Mouse (Mus musculus) hindbrain, embryonic 12.5 days (tissue): ENCODE measurements around the gene Tdp1. TPM values are rescaled to one million over a fixed set of nuclear protein-coding genes. Genes with fewer than 3 reads are reported as not detected.

Experiments
- ATAC-seq: fragments of 200-750 bp; cut with Nextera tagmentation; 2 replicates; pipeline ENCODE4 v1.8.0; 2017; ENCODE audit warnings: moderate TSS enrichment; ENCODE audit not compliant: low FRiP score
- H3K27ac ChIP-seq: fragments of 300-500 bp; sonication (generic); 2 replicates; pipeline ENCODE4 v1.5.1; 2016; ENCODE audit warnings: mild to moderate bottlenecking
- H3K27me3 ChIP-seq: fragments of 300-500 bp; sonication (generic); 2 replicates; pipeline ENCODE4 v1.6.1; 2016; ENCODE audit warnings: mild to moderate bottlenecking
- H3K36me3 ChIP-seq: fragments of 300-500 bp; sonication (generic); 2 replicates; pipeline ENCODE4 v1.6.1; 2016; ENCODE audit warnings: mild to moderate bottlenecking
- H3K4me1 ChIP-seq: fragments of 300-500 bp; sonication (generic); 2 replicates; pipeline ENCODE4 v1.6.1; 2016
- H3K4me2 ChIP-seq: fragments of 300-500 bp; sonication (generic); replicated peaks from 2 replicates; pipeline ENCODE4 v1.6.1; 2016; ENCODE audit warnings: mild to moderate bottlenecking
- H3K4me3 ChIP-seq: fragments of 300-500 bp; sonication (generic); 2 replicates; pipeline ENCODE4 v1.5.1; 2016; ENCODE audit warnings: mild to moderate bottlenecking
- H3K9ac ChIP-seq: fragments of 300-500 bp; sonication (generic); 2 replicates; pipeline ENCODE4 v1.6.1; 2016; ENCODE audit warnings: mild to moderate bottlenecking, moderate library complexity
- H3K9me3 ChIP-seq: fragments of 300-500 bp; sonication (generic); replicated peaks from 2 replicates; pipeline ENCODE4 v1.6.1; 2016; ENCODE audit warnings: mild to moderate bottlenecking
- WGBS: fragments of 180-500 bp; shearing (Covaris S2); methylation state at CpG from one replicate; pipeline ENCODE4 v1.1.7; 2016; 5-methylcytosine and 5-hydroxymethylcytosine counted together
- microRNA-seq: library from miRNA; unstranded; fragments of <30 nt; microRNA quantifications from one replicate; pipeline ENCODE4, GENCODE M21; 2017
- polyA plus RNA-seq: library from polyadenylated mRNA; unstranded; fragments of >200 nt; fragmentation: Nextera tagmentation; extraction: Ambion mirVana; gene quantifications from 2 replicates; pipeline ENCODE4 v1.2.1, GENCODE M21; 2016

Tdp1 gene
- polyA plus RNA-seq, 1 experiment from 2014 or later = 58.5 TPM

DNA sequence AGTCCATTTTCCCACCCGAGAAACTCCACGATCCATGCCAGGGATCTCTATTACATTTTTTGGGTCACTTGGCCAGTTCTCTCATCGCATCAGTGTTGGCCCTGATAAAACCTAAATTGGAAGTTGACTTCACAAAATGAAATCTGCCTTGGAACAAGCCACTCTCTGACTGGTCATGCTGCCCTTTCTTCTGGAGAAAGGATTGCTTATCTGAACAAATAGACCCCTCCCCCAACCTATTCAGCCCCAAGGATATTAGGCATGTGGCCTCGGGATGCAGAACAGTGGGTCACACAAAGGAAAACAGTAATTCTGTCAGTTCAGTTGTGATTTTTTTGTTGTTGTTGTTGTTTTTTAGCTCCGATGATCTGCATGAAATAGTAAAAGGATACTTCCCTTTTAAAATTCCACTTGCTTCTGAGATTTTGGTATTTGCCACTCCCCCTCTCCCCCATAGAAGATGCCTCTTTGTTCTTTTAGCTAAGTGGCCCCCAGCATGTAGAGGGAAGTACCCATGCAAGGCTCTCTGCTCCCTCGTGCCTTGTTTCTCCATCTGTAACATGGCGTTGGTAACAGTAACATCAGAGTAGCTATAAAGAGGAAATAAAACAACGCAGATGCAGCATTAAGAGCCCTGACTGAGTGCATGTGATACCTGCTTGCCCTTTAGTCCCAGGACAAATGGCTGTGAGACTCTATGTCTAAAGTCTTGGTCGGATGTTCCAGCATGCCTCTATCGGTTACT lies 109.0 kb downstream of the Tdp1 start:
- Histone ChIP-seq H3K4me1 (peaks cover 6% of the 10 kb centered on the region; the same call in 1 of the 2 replicates), H3K27me3 (no peaks in the 10 kb centered on the region), H3K4me2 (no peak overlapping the region), H3K27ac (no peak overlapping the region), H3K9ac (no peak overlapping the region), H3K4me3 (no peak overlapping the region), H3K36me3 (no peaks in the 10 kb centered on the region), H3K9me3 (peaks cover 4% of the 10 kb centered on the region; the same call in 1 of the 2 replicates)
- no peak for ATAC-seq
- WGBS = 82% methylated on average over 10 of the region's 10 CpGs

DNA sequence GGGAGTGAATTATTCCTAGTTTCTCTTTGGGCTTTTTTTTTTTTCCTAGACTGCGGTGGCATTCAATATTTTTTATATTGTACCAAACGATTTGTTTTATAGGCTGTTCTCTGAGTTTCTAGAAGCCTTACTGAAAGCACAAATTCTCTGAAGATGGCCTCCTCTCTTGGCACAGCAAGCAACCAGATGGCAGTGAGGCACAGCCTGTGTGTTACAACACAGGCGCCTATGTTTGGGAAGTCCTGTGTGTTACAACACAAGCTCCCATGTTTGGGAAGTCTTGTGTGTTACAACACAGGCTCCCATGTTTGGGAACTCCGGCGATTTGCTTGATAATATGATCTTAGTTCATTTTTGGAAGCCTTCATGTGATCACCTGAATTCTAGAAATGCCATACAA lies 111.6 kb downstream of the Tdp1 start:
- Histone ChIP-seq H3K27ac (no peak overlapping the region), H3K9ac (no peak overlapping the region), H3K36me3 (no peaks in the 10 kb centered on the region), H3K4me1 (peaks cover 6% of the 10 kb centered on the region; the same call in 1 of the 2 replicates), H3K4me3 (no peak overlapping the region), H3K9me3 (peaks cover 4% of the 10 kb centered on the region; the same call in 1 of the 2 replicates), H3K4me2 (no peak overlapping the region), H3K27me3 (no peaks in the 10 kb centered on the region)
- ATAC-seq = no peak
- WGBS = 95% methylated on average over 5 of the region's 5 CpGs

GRCm38 (mm10) chr12:99999726-100000125 lies 115.4 kb downstream of the Tdp1 start:
- Histone ChIP-seq H3K9me3 (no peaks in the 10 kb centered on the region), H3K27me3 (no peaks in the 10 kb centered on the region), H3K27ac (no peak overlapping the region), H3K36me3 (no peaks in the 10 kb centered on the region), H3K9ac (no peak overlapping the region), H3K4me3 (no peak overlapping the region), H3K4me1 (no peaks in the 10 kb centered on the region), H3K4me2 (no peak overlapping the region)
- no peak for ATAC-seq
- 88% methylated on average over 5 of the region's 5 CpGs for WGBS

- no peak overlapping the region for H3K27ac ChIP-seq
These were observed 116.1 kb downstream of the Tdp1 start for GRCm38 (mm10) chr12:100000381-100000780.

GRCm38 (mm10) chr12:100001246-100001645 lies 116.9 kb downstream of the Tdp1 start:
- Histone ChIP-seq H3K4me2 (no peak overlapping the region), H3K4me3 (no peak overlapping the region), H3K27ac (no peak overlapping the region), H3K9me3 (no peaks in the 10 kb centered on the region), H3K36me3 (no peaks in the 10 kb centered on the region), H3K9ac (no peak overlapping the region), H3K27me3 (no peaks in the 10 kb centered on the region), H3K4me1 (no peaks in the 10 kb centered on the region)
- WGBS = 85% methylated on average over 3 of the region's 3 CpGs
- ATAC-seq = no peak

More at GRCm38 (mm10) chr12:100000381-100000780, 116.1 kb downstream of the Tdp1 start:
- no peaks in the 10 kb centered on the region for H3K36me3 ChIP-seq
- no peak for ATAC-seq
- no peaks in the 10 kb centered on the region for H3K4me1 ChIP-seq
- no peaks in the 10 kb centered on the region for H3K9me3 ChIP-seq
- H3K4me2 ChIP-seq = no peak overlapping the region
- H3K27me3 ChIP-seq = no peaks in the 10 kb centered on the region
- WGBS = 74% methylated on average over 7 of the region's 7 CpGs
- H3K9ac ChIP-seq = no peak overlapping the region
- no peak overlapping the region for H3K4me3 ChIP-seq

DNA sequence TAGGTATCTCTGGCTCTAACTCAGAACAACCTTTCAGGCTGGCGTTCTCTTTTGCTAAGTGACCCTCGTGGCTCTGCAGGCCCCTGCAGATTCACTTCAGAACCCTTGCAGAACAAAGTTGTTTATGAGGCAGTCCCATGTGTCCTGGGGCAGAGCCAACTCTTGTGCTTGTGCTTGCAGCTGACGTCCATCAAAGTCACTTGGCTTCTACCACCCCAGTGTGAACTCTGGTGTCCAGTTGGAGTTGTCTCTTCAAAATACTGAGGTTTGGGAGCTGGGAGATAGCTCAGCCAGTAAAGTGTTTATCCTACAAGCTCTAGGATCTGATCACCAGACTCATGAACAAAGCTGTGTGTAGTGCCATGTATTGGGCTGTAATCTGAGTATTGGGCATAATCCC lies 117.6 kb downstream of the Tdp1 start:
- no peaks in the 10 kb centered on the region for H3K36me3 ChIP-seq
- H3K4me1 ChIP-seq = no peaks in the 10 kb centered on the region
- H3K9me3 ChIP-seq = no peaks in the 10 kb centered on the region
- no peak overlapping the region for H3K4me2 ChIP-seq
- H3K27me3 ChIP-seq = no peaks in the 10 kb centered on the region
- no peak for ATAC-seq
- H3K4me3 ChIP-seq = no peak overlapping the region
- H3K9ac ChIP-seq = no peak overlapping the region
- 87% methylated on average over 3 of the region's 3 CpGs for WGBS
- H3K27ac ChIP-seq = no peak overlapping the region

DNA sequence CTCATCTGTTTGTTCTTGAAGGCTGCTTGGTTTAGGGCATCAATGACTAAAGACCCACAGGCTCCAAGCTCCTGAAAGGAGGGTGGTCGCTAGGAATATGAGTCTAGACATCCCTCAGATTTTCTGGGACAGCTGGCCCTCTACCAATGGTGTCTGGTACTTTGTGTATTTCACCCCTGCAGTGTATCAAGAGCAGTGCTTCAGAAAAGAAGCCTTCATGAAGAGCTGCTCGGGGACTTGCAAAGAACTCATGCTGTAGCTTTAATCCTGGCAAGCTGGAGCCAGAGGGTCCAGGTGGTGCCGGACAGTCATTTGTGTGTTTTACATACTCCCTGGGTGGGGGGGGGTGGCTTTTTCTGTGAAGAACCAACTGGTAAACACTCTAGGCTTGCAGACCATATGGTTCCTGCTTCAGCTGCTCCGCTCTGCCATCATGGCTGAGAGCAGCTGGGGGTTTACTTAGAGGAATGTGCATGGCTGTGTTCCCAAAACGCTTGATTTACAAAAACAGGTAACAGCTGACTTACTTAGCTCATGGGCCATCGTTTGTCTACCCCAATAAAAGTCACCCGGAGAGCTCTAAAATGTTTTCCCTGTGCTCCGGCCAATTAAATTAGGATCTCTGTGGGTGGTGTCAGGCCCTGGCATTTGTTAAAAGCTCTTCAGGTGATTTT lies 118.7 kb downstream of the Tdp1 start:
- ATAC-seq = no peak
- 55% methylated on average over 8 of the region's 8 CpGs for WGBS

More for the DNA sequence above, 118.7 kb downstream of the Tdp1 start:
- Histone ChIP-seq H3K9ac (no peak overlapping the region), H3K4me3 (no peak overlapping the region), H3K4me2 (no peak overlapping the region), H3K36me3 (no peaks in the 10 kb centered on the region), H3K4me1 (no peaks in the 10 kb centered on the region), H3K27ac (no peak overlapping the region), H3K27me3 (no peaks in the 10 kb centered on the region), H3K9me3 (no peaks in the 10 kb centered on the region)

Small RNA genes lying within 50 kb of the gene (microRNA-seq; reads per million reads assigned to microRNA genes)
- not detected for gene Gm23291

Other genes starting within 250 kb of the Tdp1 start
- 13.3 and 16.6 TPM in 2 replicates for gene Efcab11, start 78 bp upstream of the Tdp1 start, polyA plus RNA-seq
- gene Kcnk13, start 80.0 kb downstream of the Tdp1 start, polyA plus RNA-seq = 0.39 and 1.1 TPM in 2 replicates
- gene Psmc1, start 225.6 kb downstream of the Tdp1 start, polyA plus RNA-seq = 308 and 324 TPM in 2 replicates